Mouse (Mus musculus): ENCODE data around the gene St6galnac3.

- TF ChIP-seq POLR2A (IDR thresholded peaks at IDR 0.05; ENCODE audit: low read depth, low read length) (no peak), CTCF (conservative IDR thresholded peaks at IDR 0.05 in 1 of 2, IDR thresholded peaks at IDR 0.05 in 1 of 2; ENCODE audit: low read depth in 2 of 2, low read length in 2 of 2) (no peak), BHLHE40 (IDR thresholded peaks at IDR 0.05; ENCODE audit: low read depth, low read length) (no peak), EP300 (IDR thresholded peaks at IDR 0.05; ENCODE audit: low read length) (no peak), JUND (conservative IDR thresholded peaks at IDR 0.05; ENCODE audit: low read depth, low read length) (no peak), MAFK (IDR thresholded peaks at IDR 0.05; ENCODE audit: insufficient replicate concordance, low read length) (no peak), POLR2AphosphoS2 (IDR thresholded peaks at IDR 0.05; ENCODE audit: low read depth, low read length) (no peak), MAZ (IDR thresholded peaks at IDR 0.05; ENCODE audit: low read depth, low read length) (no peak), CHD1 (IDR thresholded peaks at IDR 0.05; ENCODE audit: low read depth, low read length) (no peak), RAD21 (IDR thresholded peaks at IDR 0.05; ENCODE audit: low read depth, low read length) (no peak), ZMIZ1 (IDR thresholded peaks at IDR 0.05; ENCODE audit: low read depth, low read length) (no peak)
These were observed 131.9 kb downstream of the St6galnac3 start for GRCm38 (mm10) chr3:153593103-153593502.

Data from CH12.LX (cell line).